Mouse (Mus musculus): ENCODE results near the gene Olfr1499. TPM values are rescaled to one million over a fixed set of nuclear protein-coding genes. Genes with fewer than 3 reads are reported as not detected.

Gene Olfr1499
- total RNA-seq (2023), result not detected

GRCm38 (mm10) chr19:13819347-13819746 is at the start of gene Olfr1499:
Olfr1499 (minus strand) TSS chr19:13819447.

GRCm38 (mm10) chr19:13861495-13861894 is 42.2 kb upstream of the Olfr1499 start, which contains the start of gene Olfr1502:
Olfr1502 (plus strand) TSS chr19:13861795.

GRCm38 (mm10) chr19:13850592-13850991 is 31.3 kb upstream of the Olfr1499 start, which contains the start of gene Olfr1501:
Olfr1501 (minus strand) TSS chr19:13850692.

GRCm38 (mm10) chr19:13830388-13830787 is 11.1 kb upstream of the Olfr1499 start, which contains the start of gene Olfr1500:
Olfr1500 (minus strand) TSS chr19:13830488.

GRCm38 (mm10) chr19:13798102-13798501 is 21.1 kb downstream of the Olfr1499 start, which contains the start of gene Olfr1497:
Olfr1497 (minus strand) TSS chr19:13798202.

GRCm38 (mm10) chr19:13777578-13777977 is 41.7 kb downstream of the Olfr1499 start, which contains the start of gene Olfr1496:
Olfr1496 (plus strand) TSS chr19:13777878.

GRCm38 (mm10) chr19:13764306-13764705 is 54.9 kb downstream of the Olfr1499 start, which contains the start of gene Olfr1495:
Olfr1495 (plus strand) TSS chr19:13764606.

Other genes starting within 250 kb of the Olfr1499 start
- not detected for gene Olfr1484, start 235.9 kb downstream of the Olfr1499 start, total RNA-seq (2023)
- not detected for gene Olfr1487, start 202.1 kb downstream of the Olfr1499 start, total RNA-seq (2023)
- gene Olfr1489, start 187.8 kb downstream of the Olfr1499 start, total RNA-seq (2023), result not detected
- gene Olfr1490, start 168.4 kb downstream of the Olfr1499 start, total RNA-seq (2023), result not detected
- not detected for gene Olfr1491, start 122.2 kb downstream of the Olfr1499 start, total RNA-seq (2023)
- gene Olfr1493-ps1, start 96.2 kb downstream of the Olfr1499 start, total RNA-seq (2023), result not detected
- not detected for gene Olfr1494, start 79.7 kb downstream of the Olfr1499 start, total RNA-seq (2023)
- gene Olfr1495, start 54.8 kb downstream of the Olfr1499 start, total RNA-seq (2023), result not detected
- gene Olfr1496, start 41.6 kb downstream of the Olfr1499 start, total RNA-seq (2023), result not detected
- not detected for gene Olfr1497, start 21.2 kb downstream of the Olfr1499 start, total RNA-seq (2023)
- not detected for gene Olfr1500, start 11.0 kb upstream of the Olfr1499 start, total RNA-seq (2023)
- not detected for gene Olfr1501, start 31.2 kb upstream of the Olfr1499 start, total RNA-seq (2023)
- gene Olfr1502, start 42.3 kb upstream of the Olfr1499 start, total RNA-seq (2023), result not detected
- not detected for gene Olfr1504, start 78.5 kb upstream of the Olfr1499 start, total RNA-seq (2023)
- not detected for gene Olfr1505, start 94.1 kb upstream of the Olfr1499 start, total RNA-seq (2023)